Mouse (Mus musculus) small intestine, adult 2 months (tissue): ENCODE results near the gene Ppara.

Source experiments
- CTCF ChIP-seq: fragments of 200-500 bp; IDR thresholded peaks from 2 replicates; pipeline ENCODE4 v1.5.1; 2012; ENCODE audit warnings: low read depth, mild to moderate bottlenecking, control low read depth, inconsistent platforms, low read length, moderate library complexity, mixed read lengths; ENCODE audit not compliant: insufficient replicate concordance, insufficient read length; ENCODE audit errors: extremely low read depth
- POLR2A ChIP-seq: fragments of 200-500 bp; IDR thresholded peaks from 2 replicates; pipeline ENCODE4 v1.6.1; 2012; ENCODE audit warnings: low read depth, mild to moderate bottlenecking, control low read depth, inconsistent platforms, low read length, moderate library complexity

DNA sequence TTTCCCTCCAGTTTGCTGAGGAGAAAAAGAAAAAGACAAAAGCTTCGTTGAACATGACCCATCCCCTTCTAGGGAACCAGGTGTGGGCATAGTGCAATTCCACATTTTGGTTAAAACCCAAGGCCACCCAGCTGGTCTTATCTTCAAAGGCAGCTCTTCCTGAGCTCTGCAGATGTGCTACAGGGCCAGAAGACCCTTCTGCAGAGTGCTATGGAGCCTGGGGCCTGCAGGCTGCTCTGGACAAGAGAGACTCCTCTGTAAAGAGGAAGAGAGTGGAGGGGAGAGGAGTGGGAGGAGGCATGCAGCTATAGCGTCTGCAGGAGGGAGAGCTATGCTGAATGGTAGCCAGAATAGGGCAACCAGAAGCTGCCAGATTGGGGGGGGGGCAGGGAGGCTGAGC is 4.8 kb upstream of the Ppara start:
- no peak for TF ChIP-seq CTCF
- no peak for TF ChIP-seq POLR2A
